Mouse (Mus musculus): ENCODE measurements around the gene Naif1.

The Naif1 gene

DNA sequence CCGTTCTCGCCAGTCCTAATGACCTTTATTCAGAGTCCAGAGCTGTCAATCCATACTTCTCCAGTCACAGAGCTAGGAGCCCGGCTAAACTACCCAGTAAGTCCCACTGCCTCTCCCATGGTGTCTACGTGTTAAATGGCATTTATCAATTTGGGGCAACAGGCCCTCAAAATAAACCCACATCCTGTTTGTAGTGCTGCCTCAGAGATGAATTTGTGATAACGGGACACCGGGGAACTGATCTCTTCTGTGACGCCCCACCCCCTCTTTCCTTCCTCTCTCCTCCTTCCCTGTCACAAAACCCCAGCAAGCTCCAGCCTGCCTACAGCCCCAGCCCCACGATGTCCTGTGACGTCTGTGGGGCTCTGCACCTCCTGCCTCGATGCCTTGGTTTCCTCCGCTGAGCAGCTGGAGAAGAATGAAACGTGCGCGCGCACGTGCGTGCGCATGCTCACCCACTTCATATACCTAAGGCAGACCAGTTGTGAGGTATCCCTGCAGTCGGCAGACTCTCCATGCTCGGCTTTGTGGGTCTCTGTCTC, 45.0 kb downstream of the Naif1 start:
- DNase-seq (ENCODE audit: extremely low read depth, low read depth, low spot score): no peak

DNA sequence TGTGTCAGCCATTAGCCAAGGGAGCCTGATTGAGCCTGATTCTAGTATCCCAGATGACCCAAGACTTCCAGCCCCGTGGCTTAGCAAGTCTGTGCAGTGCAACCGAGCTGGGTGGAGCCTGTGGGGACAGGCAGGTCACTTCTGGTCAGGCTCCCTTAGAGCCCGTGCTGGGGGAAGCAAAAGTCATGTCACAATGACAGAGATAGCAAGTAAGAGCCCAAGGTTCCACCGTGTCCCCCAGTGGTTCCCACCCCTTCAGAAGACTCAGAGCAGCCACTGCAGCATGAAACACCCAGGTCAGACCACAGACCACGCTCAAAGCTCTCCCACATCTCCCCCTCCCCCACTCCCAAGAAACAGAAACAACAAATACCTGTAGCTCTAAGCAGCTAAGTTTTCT, 45.9 kb downstream of the Naif1 start:
- DNase-seq (ENCODE audit: extremely low read depth, low read depth, low spot score): no peak

DNA sequence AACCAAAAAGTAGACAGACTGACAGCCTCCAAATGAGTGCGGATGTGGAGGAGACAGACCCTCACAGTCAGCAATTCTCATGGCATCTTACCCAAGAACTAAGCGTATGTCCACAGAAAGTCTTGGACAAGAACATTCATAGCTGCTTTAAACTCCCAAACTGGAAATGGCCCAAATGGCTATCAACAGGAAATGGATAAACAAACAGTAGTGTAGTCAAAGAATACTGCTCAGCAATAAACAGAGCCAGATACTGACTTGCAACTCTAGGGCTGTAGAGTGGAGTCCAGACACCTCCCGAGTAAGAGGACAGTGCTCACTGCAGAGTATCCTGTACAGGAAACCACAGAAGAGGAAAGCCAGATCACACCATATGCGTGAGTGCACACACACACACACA, 49.1 kb downstream of the Naif1 start:
- no peak for DNase-seq (ENCODE audit: extremely low read depth, low read depth, low spot score)

DNA sequence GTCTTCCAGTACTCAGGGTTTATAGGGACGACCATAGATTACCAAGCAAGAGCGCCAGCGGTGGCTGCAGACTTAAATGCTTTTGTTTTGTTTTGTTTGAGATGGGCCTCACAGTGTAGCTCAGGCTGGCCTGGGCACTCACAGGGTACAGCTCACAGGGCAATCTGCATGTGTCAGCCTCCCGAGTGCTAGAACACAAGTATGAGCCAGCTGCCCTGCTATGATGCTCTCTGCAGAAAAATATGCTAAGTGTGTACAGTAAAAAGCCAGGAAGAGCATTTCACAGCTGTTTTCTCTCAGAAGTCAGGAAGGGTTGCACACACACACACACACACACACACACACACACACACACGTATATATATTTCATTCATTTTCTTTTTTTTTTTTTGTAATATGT, 50.2 kb downstream of the Naif1 start:
- no peak for DNase-seq (ENCODE audit: extremely low read depth, low read depth, low spot score)

DNA sequence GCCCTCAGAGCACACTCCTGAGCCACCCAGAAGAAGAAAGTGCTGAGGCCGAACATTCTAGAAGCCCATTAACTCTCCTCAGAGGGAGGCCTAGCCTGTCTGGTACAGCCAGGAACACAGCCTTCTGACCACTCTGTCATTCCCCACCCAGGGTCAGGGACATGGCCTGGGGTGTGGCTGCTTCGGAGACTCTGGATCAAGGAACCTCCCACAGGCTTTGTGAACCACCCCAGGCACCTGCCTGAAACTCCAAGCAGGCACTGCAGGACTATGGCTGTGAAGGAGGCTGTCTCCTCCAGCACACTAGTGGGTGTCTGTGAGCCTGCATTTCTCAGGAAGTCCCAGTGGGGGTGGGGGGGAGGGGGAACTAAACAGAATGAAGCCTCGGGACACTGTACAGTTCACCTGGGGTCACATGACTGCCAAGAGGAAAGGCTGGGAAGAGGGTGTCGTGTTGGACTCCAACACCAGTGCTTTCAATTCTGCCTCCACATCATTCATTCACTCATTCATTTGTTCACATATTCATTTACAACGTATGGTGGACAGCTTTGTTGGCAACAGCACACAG, 51.6 kb downstream of the Naif1 start:
- DNase-seq (ENCODE audit: extremely low read depth, low read depth, low spot score): no peak

DNA sequence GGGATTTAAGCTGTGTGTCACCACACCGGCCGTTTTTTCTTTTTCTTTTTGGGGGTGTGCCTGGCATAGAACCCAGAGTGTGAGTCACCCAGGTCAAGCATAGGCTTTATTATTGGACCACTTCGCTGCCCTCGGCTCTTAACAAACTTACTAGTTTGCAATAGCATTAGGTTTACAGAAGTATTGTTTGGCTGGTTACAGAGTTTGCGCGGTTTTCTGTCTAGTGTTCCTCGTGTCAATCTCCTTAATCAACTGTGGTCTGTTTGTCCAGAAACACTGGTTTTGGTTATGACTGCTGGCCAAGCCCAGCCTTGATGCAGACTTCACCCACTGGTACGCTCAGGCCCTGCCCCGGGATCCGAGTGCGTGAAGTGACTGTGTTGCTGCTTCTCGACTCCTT, 52.6 kb downstream of the Naif1 start:
- DNase-seq (ENCODE audit: extremely low read depth, low read depth, low spot score): no peak

DNA sequence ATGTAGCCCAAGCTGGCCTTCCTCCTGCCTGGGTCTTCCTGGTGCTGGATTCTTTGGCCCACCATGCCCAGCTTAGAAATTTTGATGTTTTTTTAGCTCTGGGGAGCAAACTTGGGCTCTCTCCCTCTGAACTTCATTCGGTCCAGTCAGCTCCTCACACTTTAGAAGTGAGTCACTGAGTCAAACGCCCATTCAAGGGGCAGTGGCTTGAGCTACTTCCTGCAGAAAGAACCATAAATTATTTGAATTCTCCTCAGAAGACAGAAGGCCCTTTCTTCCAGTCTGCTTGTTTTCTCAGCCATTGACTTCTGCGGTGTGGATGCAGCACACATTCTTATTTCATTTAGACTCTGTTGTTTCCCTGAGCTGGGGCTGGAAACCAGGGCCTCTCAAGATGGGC, 53.3 kb downstream of the Naif1 start:
- DNase-seq (ENCODE audit: extremely low read depth, low read depth, low spot score): no peak

DNA sequence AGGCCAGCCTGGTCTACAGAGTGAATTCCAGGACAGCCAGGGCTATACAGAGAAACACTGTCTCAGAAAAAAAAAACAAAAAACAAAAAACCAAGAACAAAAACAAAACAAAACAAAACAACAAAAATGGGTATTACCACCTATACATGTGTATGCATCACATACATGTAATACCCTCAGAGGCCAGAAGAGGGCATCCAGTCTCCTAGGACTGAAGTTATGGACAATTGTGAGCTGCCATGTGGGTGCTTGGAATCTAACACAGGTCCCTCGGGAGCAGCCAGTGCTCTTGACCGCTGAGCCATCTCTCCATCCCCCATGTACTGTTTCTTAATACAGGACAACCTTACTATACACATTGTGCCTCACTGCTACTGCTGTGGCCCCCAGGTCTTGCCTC, 55.3 kb downstream of the Naif1 start:
- DNase-seq (ENCODE audit: extremely low read depth, low read depth, low spot score): no peak

Data from fat pad, adult 2 months (tissue).